Mouse (Mus musculus): ENCODE data around the gene Tm9sf3. TPM values are rescaled to one million over a fixed set of nuclear protein-coding genes. Genes with fewer than 3 reads are reported as not detected.

The Tm9sf3 gene
- polyA plus RNA-seq, 1 experiment from 2014 or later: 151 TPM

Other genes starting within 250 kb of the Tm9sf3 start
- gene Dntt, start 234.7 kb downstream of the Tm9sf3 start, polyA plus RNA-seq (2015; fragmentation: Nextera tagmentation; extraction: Ambion mirVana): 0.19 TPM in 1 of 2 replicates, not detected in the other
- not detected in 2 replicates for gene Opalin, start 186.9 kb downstream of the Tm9sf3 start, polyA plus RNA-seq (2015; fragmentation: Nextera tagmentation; extraction: Ambion mirVana)
- not detected in 2 replicates for gene Tll2, start 57.2 kb downstream of the Tm9sf3 start, polyA plus RNA-seq (2015; fragmentation: Nextera tagmentation; extraction: Ambion mirVana)
- 2.8 and 2.9 TPM in 2 replicates for gene Pik3ap1, start 121.1 kb upstream of the Tm9sf3 start, polyA plus RNA-seq (2015; fragmentation: Nextera tagmentation; extraction: Ambion mirVana)
- 11.7 and 12.5 TPM in 2 replicates for gene Lcor, start 218.6 kb upstream of the Tm9sf3 start, polyA plus RNA-seq (2015; fragmentation: Nextera tagmentation; extraction: Ambion mirVana)